Mouse (Mus musculus) olfactory bulb, adult 2 months (tissue): ENCODE data around the gene Ccdc93.

Experiments used
- CTCF ChIP-seq: fragments of 200-500 bp; IDR thresholded peaks from 2 replicates; pipeline ENCODE4 v1.5.1; 2012; ENCODE audit warnings: low read depth, mild to moderate bottlenecking, low read length, moderate library complexity; ENCODE audit not compliant: insufficient read depth
- POLR2A ChIP-seq: fragments of 200-500 bp; IDR thresholded peaks from 2 replicates; pipeline ENCODE4 v1.6.1; 2012; ENCODE audit warnings: mild to moderate bottlenecking, low read depth, low read length, moderate library complexity; ENCODE audit not compliant: insufficient read depth

DNA sequence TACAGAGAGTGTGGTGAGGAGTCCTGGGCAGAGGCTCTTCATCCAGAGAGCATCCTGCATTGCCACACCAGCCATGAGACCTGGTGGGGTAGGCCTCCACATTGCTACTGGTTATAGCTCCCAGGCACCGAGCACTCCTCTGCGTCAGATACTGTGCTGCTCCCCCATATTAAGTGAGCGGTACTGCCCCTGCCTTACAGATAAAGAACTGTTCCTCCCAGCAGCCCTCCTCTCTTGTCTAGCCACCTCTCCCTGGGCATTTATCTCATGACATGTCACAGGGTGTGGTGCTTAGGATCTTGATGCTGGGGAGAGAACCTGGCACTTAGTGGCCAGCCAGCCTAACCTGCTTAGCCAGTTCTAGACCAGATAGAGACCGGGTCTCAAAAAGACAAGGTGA lies 66.2 kb downstream of the Ccdc93 start:
- no peak for TF ChIP-seq CTCF
- no peak for TF ChIP-seq POLR2A
